Mouse (Mus musculus): ENCODE results near the gene Zfp213. TPM values are rescaled to one million over a fixed set of nuclear protein-coding genes. Genes with fewer than 3 reads are reported as not detected.
A peak's percentile ranks its signal among the peaks of the same experiment; 100 is the strongest.

The Zfp213 gene
- 6.4 and 7.8 TPM in 2 replicates for polyA plus RNA-seq (2012; rRNA removed)

- Histone ChIP-seq H3K36me3 (ENCODE audit: control insufficient read depth, insufficient read depth, low read length) (peaks cover 9% of the 10 kb centered on the region), H3K27me3 (ENCODE audit: control insufficient read depth, insufficient read depth, low read length) (no peaks in the 10 kb centered on the region), H3K27ac (ENCODE audit: insufficient read depth, low read depth, low read length) (peak within 1 kb of the TSS; percentile 93), H3K4me1 (ENCODE audit: control insufficient read depth, insufficient read depth, insufficient read length, low read length) (peaks cover 4% of the 10 kb centered on the region; the same call in 1 of the 2 replicates), H3K4me3 (ENCODE audit: low read depth, low read length) (peak within 1 kb of the TSS; percentile 95)
- under 1% methylated on average over 59 of the region's 59 CpGs for WGBS
- TF ChIP-seq POLR2A (IDR thresholded peaks at IDR 0.05; ENCODE audit: low read depth, low read length) (peak; percentile 95), CTCF (IDR thresholded peaks at IDR 0.05; ENCODE audit: extremely low read depth, insufficient read length, insufficient replicate concordance, low read depth, low read length) (no peak)
Measured at GRCm38 (mm10) chr17:23563595-23564367, at the start of gene Zfp213. TSS of gene Zfp213 (minus strand) at chr17:23564238.

DNA sequence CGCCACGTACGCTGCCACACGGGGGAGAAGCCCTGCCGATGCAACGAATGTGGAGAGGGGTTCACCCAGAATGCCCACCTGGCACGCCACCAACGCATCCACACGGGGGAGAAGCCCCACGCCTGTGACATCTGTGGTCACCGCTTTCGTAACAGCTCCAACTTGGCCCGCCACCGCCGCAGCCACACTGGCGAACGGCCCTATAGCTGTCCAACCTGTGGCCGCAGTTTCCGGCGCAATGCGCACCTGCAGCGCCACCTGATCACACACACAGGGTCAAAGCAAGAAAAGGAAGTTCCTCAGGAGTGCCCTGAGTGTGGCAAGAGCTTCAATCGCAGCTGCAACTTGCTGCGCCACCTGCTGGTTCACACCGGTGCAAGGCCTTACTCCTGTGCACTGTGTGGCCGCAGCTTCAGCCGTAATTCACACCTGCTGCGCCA lies 46.3 kb upstream of the Zfp213 start:
- Histone ChIP-seq H3K27me3 (ENCODE audit: control insufficient read depth, insufficient read depth, low read length) (no peaks in the 10 kb centered on the region), H3K4me3 (ENCODE audit: low read depth, low read length) (peak overlapping the region; percentile 11; the same call in 1 of the 2 replicates), H3K27ac (ENCODE audit: insufficient read depth, low read depth, low read length) (no peak overlapping the region), H3K4me1 (ENCODE audit: control insufficient read depth, insufficient read depth, insufficient read length, low read length) (no peaks in the 10 kb centered on the region), H3K36me3 (ENCODE audit: control insufficient read depth, insufficient read depth, low read length) (no peaks in the 10 kb centered on the region)
- WGBS: 63% methylated on average over 28 of the region's 28 CpGs
- no peak for TF ChIP-seq POLR2A (IDR thresholded peaks at IDR 0.05; ENCODE audit: low read depth, low read length)
- TF ChIP-seq CTCF (IDR thresholded peaks at IDR 0.05; ENCODE audit: extremely low read depth, insufficient read length, insufficient replicate concordance, low read depth, low read length): peak; percentile 79

DNA sequence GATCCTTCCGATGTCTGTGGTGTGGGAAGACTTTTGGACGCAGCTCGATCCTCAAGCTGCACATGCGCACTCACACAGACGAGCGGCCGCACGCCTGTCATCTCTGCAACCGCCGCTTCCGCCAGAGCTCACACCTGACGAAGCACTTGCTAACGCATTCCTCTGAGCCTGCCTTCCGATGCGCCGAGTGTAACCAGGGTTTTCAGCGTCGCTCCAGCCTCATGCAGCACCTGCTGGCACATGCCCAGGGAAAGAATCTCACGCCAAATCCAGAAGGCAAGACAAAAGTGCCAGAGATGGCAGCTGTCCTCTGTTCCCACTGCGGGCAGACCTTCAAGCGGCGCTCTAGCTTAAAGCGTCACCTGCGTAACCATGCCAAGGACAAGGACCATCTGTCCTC lies 45.6 kb upstream of the Zfp213 start:
- H3K27me3 ChIP-seq (ENCODE audit: control insufficient read depth, insufficient read depth, low read length): no peaks in the 10 kb centered on the region
- no peaks in the 10 kb centered on the region for H3K36me3 ChIP-seq (ENCODE audit: control insufficient read depth, insufficient read depth, low read length)
- no peak overlapping the region for H3K27ac ChIP-seq (ENCODE audit: insufficient read depth, low read depth, low read length)
- TF ChIP-seq CTCF (IDR thresholded peaks at IDR 0.05; ENCODE audit: extremely low read depth, insufficient read length, insufficient replicate concordance, low read depth, low read length) (no peak), POLR2A (IDR thresholded peaks at IDR 0.05; ENCODE audit: low read depth, low read length) (no peak)
- WGBS: 92% methylated on average over 24 of the region's 24 CpGs
- no peak overlapping the region for H3K4me3 ChIP-seq (ENCODE audit: low read depth, low read length)
- H3K4me1 ChIP-seq (ENCODE audit: control insufficient read depth, insufficient read depth, insufficient read length, low read length): no peaks in the 10 kb centered on the region

GRCm38 (mm10) chr17:23605220-23605619 lies 41.2 kb upstream of the Zfp213 start:
- H3K4me1 ChIP-seq (ENCODE audit: control insufficient read depth, insufficient read depth, insufficient read length, low read length): no peaks in the 10 kb centered on the region
- no peak overlapping the region for H3K27ac ChIP-seq (ENCODE audit: insufficient read depth, low read depth, low read length)
- no peaks in the 10 kb centered on the region for H3K36me3 ChIP-seq (ENCODE audit: control insufficient read depth, insufficient read depth, low read length)
- no peak for TF ChIP-seq CTCF (IDR thresholded peaks at IDR 0.05; ENCODE audit: extremely low read depth, insufficient read length, insufficient replicate concordance, low read depth, low read length)
- TF ChIP-seq POLR2A (IDR thresholded peaks at IDR 0.05; ENCODE audit: low read depth, low read length): no peak
- H3K27me3 ChIP-seq (ENCODE audit: control insufficient read depth, insufficient read depth, low read length): no peaks in the 10 kb centered on the region
- 89% methylated on average over 8 of the region's 8 CpGs for WGBS
- H3K4me3 ChIP-seq (ENCODE audit: low read depth, low read length): no peak overlapping the region

- no peaks in the 10 kb centered on the region for H3K27me3 ChIP-seq (ENCODE audit: control insufficient read depth, insufficient read depth, low read length)
- H3K4me3 ChIP-seq (ENCODE audit: low read depth, low read length): no peak overlapping the region
- H3K36me3 ChIP-seq (ENCODE audit: control insufficient read depth, insufficient read depth, low read length): no peaks in the 10 kb centered on the region
- TF ChIP-seq CTCF (IDR thresholded peaks at IDR 0.05; ENCODE audit: extremely low read depth, insufficient read length, insufficient replicate concordance, low read depth, low read length) (0 out of 2 replicates have a peak, but pooled peaks have one; percentile 15), POLR2A (IDR thresholded peaks at IDR 0.05; ENCODE audit: low read depth, low read length) (no peak)
- H3K27ac ChIP-seq (ENCODE audit: insufficient read depth, low read depth, low read length): no peak overlapping the region
- 73% methylated on average over 7 of the region's 7 CpGs for WGBS
- H3K4me1 ChIP-seq (ENCODE audit: control insufficient read depth, insufficient read depth, insufficient read length, low read length): peaks cover 2% of the 10 kb centered on the region; the same call in 1 of the 2 replicates
Measured at GRCm38 (mm10) chr17:23604394-23604793, 40.4 kb upstream of the Zfp213 start.

- Histone ChIP-seq H3K36me3 (ENCODE audit: control insufficient read depth, insufficient read depth, low read length) (no peaks in the 10 kb centered on the region), H3K27ac (ENCODE audit: insufficient read depth, low read depth, low read length) (no peak overlapping the region), H3K4me1 (ENCODE audit: control insufficient read depth, insufficient read depth, insufficient read length, low read length) (peaks cover 2% of the 10 kb centered on the region; the same call in 1 of the 2 replicates), H3K4me3 (ENCODE audit: low read depth, low read length) (no peak overlapping the region), H3K27me3 (ENCODE audit: control insufficient read depth, insufficient read depth, low read length) (no peaks in the 10 kb centered on the region)
- 68% methylated on average over 2 of the region's 2 CpGs for WGBS
- no peak for TF ChIP-seq CTCF (IDR thresholded peaks at IDR 0.05; ENCODE audit: extremely low read depth, insufficient read length, insufficient replicate concordance, low read depth, low read length)
- no peak for TF ChIP-seq POLR2A (IDR thresholded peaks at IDR 0.05; ENCODE audit: low read depth, low read length)
Measured at GRCm38 (mm10) chr17:23603542-23603941, 39.5 kb upstream of the Zfp213 start.

GRCm38 (mm10) chr17:23603077-23603476 lies 39.0 kb upstream of the Zfp213 start:
- no peak overlapping the region for H3K27ac ChIP-seq (ENCODE audit: insufficient read depth, low read depth, low read length)
- H3K4me1 ChIP-seq (ENCODE audit: control insufficient read depth, insufficient read depth, insufficient read length, low read length): peaks cover 2% of the 10 kb centered on the region; the same call in 1 of the 2 replicates
- H3K27me3 ChIP-seq (ENCODE audit: control insufficient read depth, insufficient read depth, low read length): no peaks in the 10 kb centered on the region
- no peak overlapping the region for H3K4me3 ChIP-seq (ENCODE audit: low read depth, low read length)
- 55% methylated on average over 8 of the region's 8 CpGs for WGBS
- no peak for TF ChIP-seq POLR2A (IDR thresholded peaks at IDR 0.05; ENCODE audit: low read depth, low read length)
- TF ChIP-seq CTCF (IDR thresholded peaks at IDR 0.05; ENCODE audit: extremely low read depth, insufficient read length, insufficient replicate concordance, low read depth, low read length): no peak
- H3K36me3 ChIP-seq (ENCODE audit: control insufficient read depth, insufficient read depth, low read length): no peaks in the 10 kb centered on the region
